Mouse (Mus musculus) liver, postnatal 0 days (tissue): ENCODE data around the gene Gm12166. TPM values are rescaled to one million over a fixed set of nuclear protein-coding genes. Genes with fewer than 3 reads are reported as not detected.
"Not testable (repeated sequence)": the region's sequence is repeated elsewhere in the genome, so short reads cannot be mapped to it uniquely, and the experiment has no call there.

ENCODE experiments used
- ATAC-seq: fragments of 200-750 bp; cut with Nextera tagmentation; 2 replicates; pipeline ENCODE4 v1.8.0; 2017; ENCODE audit warnings: mild to moderate bottlenecking, moderate library complexity
- DNase-seq: peaks from one replicate; pipeline ENCODE4 v3.0.0-alpha.2; 2016
- H3K27ac ChIP-seq: fragments of 300-500 bp; sonication (generic); 2 replicates; pipeline ENCODE4 v1.5.1; 2014; ENCODE audit warnings: antibody characterized with exemption, moderate library complexity, mild to moderate bottlenecking, low read depth
- H3K27me3 ChIP-seq: fragments of 300-500 bp; sonication (generic); 2 replicates; pipeline ENCODE4 v1.6.1; 2014; ENCODE audit warnings: low read length, control low read depth, mixed read lengths; ENCODE audit not compliant: insufficient read depth
- H3K36me3 ChIP-seq: fragments of 300-500 bp; sonication (generic); replicated peaks from 2 replicates; pipeline ENCODE4 v1.6.1; 2014; ENCODE audit warnings: mild to moderate bottlenecking, control low read depth, low read length, moderate library complexity, mixed read lengths; ENCODE audit not compliant: insufficient read depth
- H3K4me1 ChIP-seq: fragments of 300-500 bp; sonication (generic); 2 replicates; pipeline ENCODE4 v1.6.1; 2014; ENCODE audit warnings: antibody characterized with exemption, mild to moderate bottlenecking, control low read depth; ENCODE audit not compliant: insufficient read depth
- H3K4me2 ChIP-seq: fragments of 300-500 bp; sonication (generic); 2 replicates; pipeline ENCODE4 v1.6.1; 2014; ENCODE audit warnings: low read depth, mild to moderate bottlenecking, low read length, moderate library complexity, mixed read lengths
- H3K4me3 ChIP-seq: fragments of 300-500 bp; sonication (generic); 2 replicates; pipeline ENCODE4 v1.5.1; 2014; ENCODE audit warnings: low read depth, low read length
- H3K9ac ChIP-seq: fragments of 300-500 bp; sonication (generic); replicated peaks from 2 replicates; pipeline ENCODE4 v1.6.1; 2014; ENCODE audit warnings: mild to moderate bottlenecking, moderate library complexity
- H3K9me3 ChIP-seq: fragments of 300-500 bp; sonication (generic); 2 replicates; pipeline ENCODE4 v1.6.1; 2016; ENCODE audit warnings: mild to moderate bottlenecking, control low read depth, low read length, mixed read lengths
- CTCF ChIP-seq: sonication (generic); IDR thresholded peaks from 2 replicates; pipeline ENCODE4 v1.5.1; 2016; ENCODE audit warnings: antibody characterized with exemption, low read depth
- EP300 ChIP-seq: IDR thresholded peaks from 2 replicates; pipeline ENCODE4 v1.6.1; 2016; ENCODE audit warnings: antibody characterized with exemption, low read depth, mild to moderate bottlenecking
- WGBS: fragments of 180-500 bp; shearing (Covaris S2); extraction: QIAGEN DNeasy Blood & Tissue Kit; methylation state at CpG from one replicate; pipeline ENCODE4 v1.1.7; 2014; ENCODE audit not compliant: insufficient replicate concordance; 5-methylcytosine and 5-hydroxymethylcytosine counted together
- polyA plus RNA-seq: library from polyadenylated mRNA; unstranded; fragments of >200 nt; fragmentation: Nextera tagmentation; extraction: Ambion mirVana; gene quantifications from 2 replicates; pipeline ENCODE4 v1.2.1, GENCODE M21; 2015

The Gm12166 gene
- polyA plus RNA-seq, 1 experiment from 2014 or later, result 3.6 TPM

- Histone ChIP-seq H3K36me3 (no peaks in the 10 kb centered on the region; the same call in 1 of the 2 replicates), H3K27me3 (peaks cover 34% of the 10 kb centered on the region), H3K9ac (no peak overlapping the region), H3K27ac (no peak overlapping the region), H3K4me2 (peak overlapping the region; percentile 14; the same call in 1 of the 2 replicates), H3K4me1 (peaks cover 18% of the 10 kb centered on the region), H3K4me3 (no peak overlapping the region), H3K9me3 (no peaks in the 10 kb centered on the region)
- DNase-seq, result no peak
- 43% methylated on average over 9 of the region's 9 CpGs for WGBS
- no peak for TF ChIP-seq EP300
- no peak for TF ChIP-seq CTCF
- no peak for ATAC-seq
These were observed 5.9 kb upstream of the Gm12166 start for GRCm38 (mm10) chr11:46058011-46058410.

- Histone ChIP-seq H3K27ac (peak overlapping the region; percentile 53; the same call in 1 of the 2 replicates), H3K9me3 (no peaks in the 10 kb centered on the region), H3K36me3 (no peaks in the 10 kb centered on the region; the same call in 1 of the 2 replicates), H3K27me3 (peaks cover 34% of the 10 kb centered on the region), H3K4me1 (peaks cover 18% of the 10 kb centered on the region), H3K4me3 (peak overlapping the region; percentile 54), H3K4me2 (peak overlapping the region; percentile 64), H3K9ac (peak overlapping the region; percentile 65)
- ATAC-seq, result no peak
- DNase-seq, result no peak
- WGBS, result 4% methylated on average over 25 of the region's 25 CpGs
- TF ChIP-seq EP300, result no peak
- TF ChIP-seq CTCF, result no peak
These were observed 4.8 kb upstream of the Gm12166 start for GRCm38 (mm10) chr11:46056770-46057411.

- no peaks in the 10 kb centered on the region for H3K9me3 ChIP-seq
- DNase-seq, result peak; percentile 57
- TF ChIP-seq EP300 (no peak), CTCF (no peak)
- 2% methylated on average over 51 of the region's 51 CpGs for WGBS
- peaks cover 18% of the 10 kb centered on the region for H3K4me1 ChIP-seq
- H3K4me2 ChIP-seq, result peak within 1 kb of the TSS; percentile 64
- ATAC-seq, result peak; percentile 29; the same call in 1 of the 2 replicates
- peak within 1 kb of the TSS; percentile 54 for H3K4me3 ChIP-seq
- H3K36me3 ChIP-seq, result no peaks in the 10 kb centered on the region; the same call in 1 of the 2 replicates
- H3K27ac ChIP-seq, result peak within 1 kb of the TSS; percentile 53
- H3K27me3 ChIP-seq, result peaks cover 34% of the 10 kb centered on the region
- peak within 1 kb of the TSS; percentile 65 for H3K9ac ChIP-seq
These were observed 4.0 kb upstream of the Gm12166 start, which contains the start of gene Adam19 for GRCm38 (mm10) chr11:46055896-46056769. Gene Adam19, plus strand, starts transcription at chr11:46055992.

DNA sequence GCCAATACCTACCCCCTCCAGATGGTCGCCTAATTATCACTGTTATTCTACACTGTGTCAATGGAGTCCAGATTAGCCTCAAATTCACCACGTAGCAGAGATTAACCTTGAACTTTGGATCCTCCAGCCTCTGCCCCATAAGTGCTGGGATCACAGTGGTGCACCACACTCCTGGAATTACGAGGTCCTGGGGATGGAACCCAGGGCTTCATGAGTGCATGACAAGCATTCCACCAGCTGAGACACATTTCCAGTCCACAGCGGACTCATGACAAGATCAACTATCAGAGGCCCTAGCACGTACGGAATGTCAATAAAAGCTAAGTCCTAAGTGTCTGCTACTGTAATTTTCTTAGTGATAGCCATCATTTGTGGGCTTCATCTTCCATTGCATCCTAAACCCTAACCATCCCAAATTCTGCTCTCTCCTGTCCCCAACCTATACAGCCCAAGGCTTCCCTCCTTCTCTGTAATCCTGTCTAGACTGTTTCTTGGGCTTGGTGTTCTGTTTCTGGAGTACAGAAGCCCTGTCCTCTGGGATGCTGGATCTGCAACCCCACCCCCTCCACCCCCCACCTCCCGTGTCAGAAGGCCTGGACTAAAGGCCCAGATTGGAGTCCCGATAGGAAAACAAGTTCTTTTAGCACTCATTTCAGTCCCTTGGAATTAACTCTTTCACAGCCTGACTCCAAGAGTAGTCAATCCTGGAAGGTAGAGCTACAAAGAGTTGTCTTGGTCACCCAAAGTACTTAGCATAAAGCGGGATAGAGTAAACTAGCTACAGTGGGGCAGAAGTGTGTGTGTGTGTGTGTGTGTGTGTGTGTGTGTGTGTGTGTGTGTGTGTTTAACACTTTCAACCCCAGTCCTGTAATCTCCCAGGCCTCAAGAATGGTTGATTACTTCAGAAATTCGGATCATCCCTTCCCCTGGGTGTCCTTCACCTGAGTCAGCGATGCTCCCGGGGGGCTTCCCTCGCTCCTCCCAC lies 3.1 kb upstream of the Gm12166 start:
- H3K9ac ChIP-seq, result no peak overlapping the region; the same call in 1 of the 2 replicates
- ATAC-seq (no peak), DNase-seq (no peak)
- H3K36me3 ChIP-seq, result no peaks in the 10 kb centered on the region
- H3K9me3 ChIP-seq, result no peaks in the 10 kb centered on the region
- peaks cover 12% of the 10 kb centered on the region; the same call in 1 of the 2 replicates for H3K4me1 ChIP-seq
- 31% methylated on average over 13 of the region's 13 CpGs for WGBS
- TF ChIP-seq EP300 (no peak), CTCF (no peak)
- peak overlapping the region; percentile 64 for H3K4me2 ChIP-seq
- H3K27me3 ChIP-seq, result peaks cover 34% of the 10 kb centered on the region
- peak overlapping the region; percentile 54 for H3K4me3 ChIP-seq
- H3K27ac ChIP-seq, result no peak overlapping the region

DNA sequence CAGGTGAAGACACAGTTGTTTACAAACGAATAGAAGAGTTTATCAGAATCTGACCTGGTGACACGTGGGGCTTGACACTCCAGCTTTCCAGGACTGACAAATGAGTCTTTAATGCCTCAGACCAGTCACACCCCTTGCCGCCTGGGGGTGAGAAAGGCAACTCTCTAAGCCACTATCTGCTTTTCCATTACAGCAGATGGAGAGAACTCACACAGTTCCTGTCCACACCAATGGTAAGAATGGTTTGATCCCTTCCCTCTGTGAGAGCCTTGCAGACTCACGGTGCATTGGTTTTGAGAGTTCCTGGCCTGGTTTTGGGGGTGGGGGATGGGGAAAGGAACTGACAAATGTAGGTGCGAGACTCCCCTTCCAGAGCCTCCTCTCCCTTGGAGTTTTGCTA lies 2.2 kb upstream of the Gm12166 start:
- no peak overlapping the region for H3K27ac ChIP-seq
- ATAC-seq (no peak), DNase-seq (no peak)
- H3K9me3 ChIP-seq, result no peaks in the 10 kb centered on the region
- H3K4me1 ChIP-seq, result peaks cover 6% of the 10 kb centered on the region; the same call in 1 of the 2 replicates
- H3K27me3 ChIP-seq, result peaks cover 34% of the 10 kb centered on the region
- no peak overlapping the region for H3K4me3 ChIP-seq
- H3K36me3 ChIP-seq, result no peaks in the 10 kb centered on the region
- H3K9ac ChIP-seq, result no peak overlapping the region
- 55% methylated on average over 5 of the region's 5 CpGs for WGBS
- TF ChIP-seq CTCF, result no peak
- no peak for TF ChIP-seq EP300
- H3K4me2 ChIP-seq, result no peak overlapping the region

GRCm38 (mm10) chr11:46053457-46053856 lies 1.3 kb upstream of the Gm12166 start:
- not testable (repeated sequence) for H3K27ac ChIP-seq, H3K4me3 ChIP-seq, H3K9ac ChIP-seq, H3K9me3 ChIP-seq, ATAC-seq, H3K4me1 ChIP-seq, H3K36me3 ChIP-seq, DNase-seq, H3K4me2 ChIP-seq
- 92% methylated on average over 3 of the region's 3 CpGs for WGBS
- H3K27me3 ChIP-seq, result peaks cover 34% of the 10 kb centered on the region
